Mouse (Mus musculus): ENCODE results near the gene Nek7.

DNA sequence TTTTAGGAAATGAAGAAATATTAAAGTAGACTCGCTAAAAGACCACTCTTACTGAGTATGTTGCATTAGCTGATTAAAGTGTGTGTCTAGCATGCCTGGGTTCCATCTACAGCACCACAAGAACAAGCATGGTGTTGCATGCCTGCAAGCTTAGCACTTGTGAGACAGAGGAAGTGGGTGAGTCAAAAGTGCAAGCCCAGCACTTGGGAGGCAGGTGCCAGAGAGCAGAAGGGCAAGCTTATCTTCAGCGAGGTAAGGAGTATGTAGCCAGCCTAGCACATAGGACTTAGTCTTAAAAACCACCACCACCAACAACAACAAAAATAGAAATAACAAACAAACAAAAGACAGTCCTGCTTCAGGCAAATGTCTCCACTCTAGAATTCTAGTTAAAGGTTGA, 103.0 kb downstream of the Nek7 start:
- TF ChIP-seq CTCF (IDR thresholded peaks at IDR 0.05; ENCODE audit: control insufficient read depth, insufficient read depth, insufficient replicate concordance, low read depth, low read length) (no peak), POLR2A (IDR thresholded peaks at IDR 0.05; ENCODE audit: control insufficient read depth, low read depth, low read length) (no peak)

Data from testis, adult 2 months (tissue).